Mouse (Mus musculus) lung, adult 2 months (tissue): Measurements from ENCODE around the gene Mrm1.
A peak's percentile ranks its signal among the peaks of the same experiment; 100 is the strongest.

Experiments
- CTCF ChIP-seq: fragments of 200-500 bp; IDR thresholded peaks from 2 replicates; pipeline ENCODE4 v1.5.1; 2011; ENCODE audit warnings: mild to moderate bottlenecking, low read length, control low read depth; ENCODE audit not compliant: insufficient read depth
- POLR2A ChIP-seq: fragments of 200-500 bp; IDR thresholded peaks from 2 replicates; pipeline ENCODE4 v1.6.1; 2011; ENCODE audit warnings: low read depth, mild to moderate bottlenecking, control low read depth, low read length, borderline replicate concordance; ENCODE audit errors: extremely low read depth

DNA sequence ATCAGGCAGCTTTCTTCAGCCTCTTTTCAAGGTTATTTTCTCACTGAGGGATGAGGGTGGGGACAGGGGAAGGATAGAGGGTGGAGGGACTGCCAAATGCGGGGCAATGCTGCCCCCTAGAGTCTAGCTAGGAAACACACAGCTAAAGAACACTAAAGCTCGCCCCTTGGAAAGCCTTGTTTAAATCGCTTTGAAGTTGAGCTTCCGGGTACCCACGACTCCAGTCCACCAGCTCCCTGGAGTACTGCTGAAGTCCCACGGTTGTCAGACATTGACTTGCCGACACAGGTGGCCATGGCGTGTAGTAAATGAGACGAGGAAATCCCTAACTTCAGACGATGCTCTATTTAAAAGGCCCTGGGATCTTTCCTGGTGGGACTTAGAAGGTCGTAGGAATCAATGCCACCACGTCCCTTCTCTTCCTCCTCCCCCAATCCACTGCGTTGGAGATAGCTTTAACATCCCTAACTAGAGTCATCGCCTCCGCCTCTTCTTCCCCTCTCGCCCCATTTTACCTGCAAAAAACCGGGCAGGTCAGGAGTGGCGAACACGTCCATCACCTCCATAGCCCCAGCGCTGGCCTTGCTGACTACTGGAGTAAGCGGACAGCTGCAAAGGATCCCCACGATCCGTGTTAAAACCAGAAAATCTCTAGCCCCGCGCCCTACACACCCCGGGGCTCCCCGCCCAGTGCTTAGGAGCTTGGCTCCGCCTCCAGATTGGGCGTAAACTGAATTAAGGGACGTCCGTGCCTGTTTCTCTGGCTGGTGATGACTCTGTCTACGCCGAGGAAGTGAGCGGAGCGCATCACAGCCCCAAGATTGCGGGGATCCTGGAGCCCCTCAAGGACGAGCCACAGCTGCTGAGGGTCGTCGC, 992 bp downstream of the Mrm1 start:
- TF ChIP-seq CTCF (peak; percentile 90), POLR2A (0 out of 2 replicates have a peak, but pooled peaks have one; percentile 47)
